Mouse (Mus musculus) thymus, postnatal 10 days (tissue): ENCODE measurements around the gene Rab21.
A peak's percentile ranks its signal among the peaks of the same experiment; 100 is the strongest.
"Not testable (repeated sequence)": the region's sequence is repeated elsewhere in the genome, so short reads cannot be mapped to it uniquely, and the experiment has no call there.

Experiments used
- DNase-seq, 2 experiments: peaks; one replicate each; pipeline ENCODE4 v3.0.0; 2021; ENCODE audit warnings: low spot score in 2 of 2

Gene Rab21

DNA sequence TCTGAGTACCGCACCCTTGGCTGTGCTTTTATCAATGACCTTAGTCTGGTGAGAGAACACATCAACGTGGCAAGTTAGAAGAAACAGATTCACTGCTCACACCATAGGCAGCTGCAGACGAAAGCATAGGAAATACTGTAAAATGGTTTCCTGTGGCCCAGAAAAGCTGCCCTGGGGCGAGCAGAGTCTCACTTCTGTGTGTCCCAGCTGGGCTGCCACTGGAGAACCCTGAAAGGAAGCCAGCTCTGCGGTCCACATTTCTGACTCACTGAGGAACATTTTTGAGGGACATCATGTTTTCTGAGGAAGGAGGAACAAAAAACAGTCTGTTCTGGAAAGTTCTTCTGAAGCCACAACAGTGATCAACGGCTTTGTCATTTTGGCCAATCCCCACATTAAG lies 13.1 kb upstream of the Rab21 start:
- DNase-seq = peak in 1 of 2 experiments; percentile 42

DNA sequence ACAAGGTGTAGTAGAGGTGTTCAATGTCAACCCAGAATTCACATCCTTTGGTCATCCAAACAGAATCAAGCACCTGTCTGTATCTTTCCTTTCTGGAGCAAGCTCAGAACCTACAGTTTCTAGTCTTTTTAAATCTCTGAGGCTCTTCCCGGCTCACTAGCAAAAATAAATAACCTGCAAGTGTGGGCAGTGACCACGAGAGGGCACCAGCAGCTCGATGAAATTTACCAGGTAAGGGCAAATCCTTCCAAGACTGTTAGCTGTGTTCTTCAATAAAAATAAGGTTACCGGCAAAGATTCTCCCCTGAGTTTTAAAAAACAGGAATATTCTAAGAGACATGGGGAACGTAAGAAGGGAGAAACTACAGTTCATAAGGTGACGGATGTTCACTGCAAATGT lies 7.9 kb upstream of the Rab21 start:
- DNase-seq = peak; percentile 41 to 70

DNA sequence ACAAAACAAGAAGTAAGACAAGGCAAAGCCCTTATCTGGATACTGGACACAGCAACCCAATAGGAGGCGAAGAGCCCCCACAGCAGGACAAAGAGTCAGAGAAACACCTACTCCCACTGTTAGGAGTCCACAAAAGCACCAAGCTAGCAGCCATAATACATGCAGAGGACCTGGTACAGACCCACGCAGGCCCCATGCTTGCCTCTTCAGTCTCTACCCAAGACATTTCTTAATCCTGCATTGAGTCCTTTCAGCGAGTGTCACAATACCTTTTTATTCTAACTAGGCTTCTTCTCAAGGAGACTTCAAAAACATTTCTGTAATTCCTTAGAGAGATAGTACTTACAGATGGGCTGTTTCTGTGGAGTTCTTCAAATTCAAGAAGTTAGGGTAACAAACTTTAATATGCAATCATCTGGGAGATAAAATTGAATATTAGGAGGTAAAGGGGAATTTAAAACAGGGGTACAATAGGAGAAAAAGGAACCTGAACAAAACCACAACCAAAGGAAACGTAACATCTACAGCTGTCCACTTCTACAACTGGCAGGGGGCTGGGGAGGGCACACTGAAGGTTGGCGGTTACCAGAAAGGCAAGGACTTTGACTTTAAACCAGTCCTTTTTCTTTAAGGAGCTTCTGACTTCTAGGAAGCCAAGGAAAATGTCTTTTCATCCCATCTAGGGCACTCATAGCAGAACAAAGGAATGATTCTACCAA lies 6.1 kb upstream of the Rab21 start:
- no peak for DNase-seq

DNA sequence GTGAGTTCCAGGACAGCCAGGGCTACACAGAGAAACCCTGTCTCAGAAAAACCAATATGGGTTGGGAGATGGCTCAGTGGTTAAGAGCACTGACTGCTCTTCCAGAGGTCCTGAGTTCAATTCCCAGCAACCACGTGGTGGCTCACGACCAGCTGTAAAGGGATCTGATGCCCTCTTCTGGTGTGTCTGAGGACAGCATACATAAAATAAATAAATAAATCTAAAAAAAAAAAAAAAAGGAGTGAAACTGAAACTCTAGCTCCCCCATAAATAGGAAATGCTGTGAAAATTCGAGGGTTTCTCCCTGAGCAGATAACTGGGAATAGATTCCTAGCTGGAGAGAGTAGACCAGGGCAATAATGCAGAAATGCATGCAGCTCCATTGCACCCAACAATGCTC lies 3.0 kb upstream of the Rab21 start:
- DNase-seq = not testable (repeated sequence)

DNA sequence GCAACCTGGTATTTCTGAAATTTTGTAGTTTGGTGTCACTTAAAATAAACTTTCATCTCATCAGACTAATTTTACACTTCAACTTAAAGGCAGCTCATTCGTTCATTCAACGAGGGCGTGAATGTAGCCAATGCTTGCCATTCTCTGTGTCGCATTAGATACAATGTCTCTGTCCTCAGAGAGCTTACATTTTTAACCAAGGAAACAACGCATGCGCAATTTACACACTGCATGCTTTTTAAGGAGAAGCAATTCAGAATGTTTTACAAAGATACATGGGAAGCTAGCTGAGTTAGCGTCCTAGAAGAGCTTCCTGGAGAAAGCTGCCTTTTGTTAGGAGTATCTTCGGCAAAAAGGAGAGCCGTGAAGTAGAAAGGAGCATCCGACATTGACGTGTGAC lies 919 bp upstream of the Rab21 start:
- no peak for DNase-seq

DNA sequence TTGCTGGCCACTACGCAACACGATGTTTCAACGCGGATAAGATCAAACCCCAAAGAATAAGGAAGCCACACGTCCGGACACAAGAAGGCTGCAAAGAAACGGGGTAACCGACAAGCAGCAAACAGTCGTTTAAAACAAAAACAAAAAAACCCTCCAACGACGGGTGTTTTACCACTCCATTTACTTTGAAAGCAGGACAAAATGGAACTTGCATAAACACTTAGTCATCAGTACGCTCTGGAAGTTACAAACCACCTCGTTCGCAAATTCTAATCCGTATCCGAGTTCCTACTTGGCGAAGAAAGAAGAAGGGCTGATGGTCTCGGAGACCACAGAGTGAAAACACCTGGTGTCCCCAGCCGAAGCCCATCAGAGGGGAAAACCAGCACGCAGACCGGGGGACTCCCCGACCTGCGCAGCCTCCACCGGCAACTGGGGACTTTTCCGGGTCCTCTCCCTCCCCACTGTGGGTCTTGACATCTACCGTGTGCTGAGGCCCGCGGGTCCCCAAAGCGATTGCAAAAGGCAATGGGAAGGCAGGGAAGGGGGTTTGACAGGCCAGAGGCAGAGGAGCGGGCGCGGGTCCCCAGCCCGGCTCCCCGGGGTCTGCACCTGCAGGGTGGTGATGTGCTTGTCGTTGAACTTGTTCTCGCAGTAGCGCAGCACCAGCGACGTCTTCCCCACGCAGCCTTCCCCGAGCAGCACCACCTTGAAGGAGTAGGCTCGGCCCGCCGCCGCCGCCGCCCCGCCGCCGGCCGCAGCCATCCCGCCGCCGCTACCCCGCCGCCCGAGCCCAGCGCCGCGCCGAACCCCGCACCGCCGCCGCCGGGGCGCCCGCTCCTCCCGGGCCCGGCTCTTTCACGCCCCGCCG lies 577 bp downstream of the Rab21 start:
- peak; percentile 46 to 58 for DNase-seq

DNA sequence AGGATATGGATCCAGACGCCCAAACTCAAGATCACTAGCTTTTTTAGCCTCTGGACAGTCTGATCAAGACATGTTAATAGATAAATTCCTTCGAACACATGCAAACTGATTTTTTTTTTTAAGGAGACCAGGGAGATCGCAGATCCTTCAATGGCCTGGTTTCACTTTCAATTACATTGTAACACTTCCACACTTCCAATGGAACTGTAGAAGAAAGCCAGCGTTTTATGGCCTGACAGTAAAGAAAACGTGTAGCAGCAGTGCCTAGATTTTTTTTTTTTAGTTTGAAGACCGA lies 1.2 kb downstream of the Rab21 start:
- no peak for DNase-seq

DNA sequence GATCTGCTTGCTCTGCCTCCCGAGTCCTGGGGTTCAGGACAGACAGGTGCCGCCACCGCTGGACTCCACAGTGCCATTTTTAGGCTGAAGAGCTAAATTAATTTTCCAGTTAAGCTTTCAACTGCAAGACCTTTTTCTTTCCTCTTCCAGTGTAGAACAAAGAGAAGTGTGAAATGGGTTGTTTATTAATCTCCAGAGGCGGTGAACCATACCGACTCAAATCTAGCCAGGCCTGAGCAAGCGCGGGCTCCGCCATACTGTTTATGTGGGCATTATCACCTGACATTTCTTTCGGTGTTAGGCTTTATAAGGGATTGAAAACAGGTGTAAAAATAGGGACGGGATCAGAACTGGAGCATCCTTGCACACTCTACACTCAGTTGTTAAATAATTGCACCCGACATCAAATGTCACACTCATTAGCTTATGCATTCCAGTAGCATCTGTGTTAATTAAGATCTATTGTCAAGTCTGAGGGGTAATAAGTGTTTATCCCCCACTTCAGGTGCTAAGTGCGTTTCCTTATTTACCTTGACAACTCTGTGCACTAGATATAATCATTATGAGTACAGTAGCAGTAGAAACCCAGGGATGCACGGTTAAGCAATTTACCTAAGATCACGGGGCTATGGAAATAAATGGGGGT lies 1.6 kb downstream of the Rab21 start:
- DNase-seq = no peak

DNA sequence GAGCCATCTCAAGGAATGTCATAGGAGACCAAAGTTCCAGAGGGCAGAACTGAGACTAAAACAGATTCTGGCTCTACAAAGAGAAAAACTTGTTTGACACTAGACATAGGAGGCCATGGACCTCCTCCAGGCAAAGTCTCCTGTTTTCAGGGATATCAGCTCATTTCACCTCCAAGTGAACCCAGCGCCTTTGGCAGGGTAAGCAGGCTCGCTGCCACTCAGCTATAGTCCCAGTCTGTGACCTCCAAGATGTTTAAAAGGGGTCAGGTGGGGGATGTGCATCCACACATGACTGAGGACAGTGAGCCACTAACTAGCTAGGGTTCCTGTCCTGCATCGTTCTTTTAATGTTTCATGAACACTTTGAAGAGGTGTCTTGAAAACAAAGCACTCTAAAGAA lies 2.7 kb downstream of the Rab21 start:
- no peak for DNase-seq

DNA sequence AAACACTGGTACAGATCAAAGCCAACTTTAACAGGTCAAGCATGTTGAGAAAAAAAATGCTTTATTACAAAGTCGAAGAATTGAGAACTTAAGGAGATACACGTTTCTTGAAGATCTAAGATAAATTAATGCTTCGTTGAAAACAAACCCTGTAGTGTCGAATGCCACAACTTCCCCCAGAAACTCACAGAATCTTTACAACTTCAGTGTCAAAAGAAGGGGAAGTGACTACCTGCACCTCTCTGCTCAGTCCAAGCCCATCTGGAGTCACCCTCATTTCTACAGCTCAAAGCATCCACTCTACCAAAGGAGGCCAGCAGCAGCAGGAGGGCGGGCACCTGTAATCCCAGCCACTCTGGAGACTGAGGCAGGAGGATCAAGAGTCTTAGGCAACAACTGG lies 3.2 kb downstream of the Rab21 start:
- DNase-seq = no peak

DNA sequence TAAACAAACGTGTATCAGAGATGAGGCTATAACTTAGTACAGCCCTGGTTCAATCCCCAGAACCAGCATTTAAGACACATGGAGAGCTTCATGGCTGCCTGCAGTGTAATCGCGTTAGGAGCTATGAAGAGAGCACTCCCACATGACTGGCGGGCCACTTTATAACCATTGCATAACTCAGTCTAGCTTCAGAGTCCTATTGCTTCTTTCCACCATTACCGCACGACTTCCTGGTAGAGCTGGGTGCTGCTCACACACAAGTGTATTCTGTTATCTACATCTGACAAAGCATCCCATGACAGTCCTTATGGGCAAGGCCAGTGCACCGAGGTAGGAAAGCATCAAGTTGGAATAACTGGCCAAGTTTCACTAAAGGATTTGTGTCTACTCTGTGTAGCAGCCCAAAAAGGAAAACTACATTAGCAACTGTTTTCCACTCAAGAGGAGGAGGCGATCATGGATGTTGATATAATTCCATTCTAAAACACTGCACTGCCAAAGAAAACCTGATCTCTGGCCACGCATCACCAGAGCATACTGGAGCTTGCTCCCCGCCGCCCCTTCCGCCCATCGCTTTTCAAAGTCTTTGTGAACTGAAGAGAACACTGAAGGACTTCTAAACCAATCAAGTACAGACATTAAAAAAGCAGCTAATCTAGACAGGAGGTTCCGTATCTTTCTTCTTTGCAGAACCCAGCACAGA lies 4.0 kb downstream of the Rab21 start:
- DNase-seq = no peak

DNA sequence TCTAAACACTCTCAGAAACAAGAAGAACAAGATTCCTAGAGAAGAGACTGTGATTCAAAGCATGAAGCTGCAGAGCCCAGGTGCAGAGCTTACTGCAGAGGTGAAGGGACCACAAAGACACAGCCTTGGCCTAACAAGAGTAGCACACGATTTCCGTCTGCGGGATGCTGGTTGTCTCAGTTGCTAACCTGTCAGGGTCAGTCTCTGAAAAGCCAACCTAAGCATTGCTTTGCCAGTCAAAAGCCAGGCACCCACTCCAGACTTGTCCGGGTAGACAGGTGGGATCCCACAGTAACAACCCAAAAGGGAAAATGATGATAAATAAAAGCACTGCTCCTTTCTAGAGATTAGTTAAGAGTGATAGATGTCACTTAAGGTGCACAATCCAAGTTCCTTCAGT lies 6.2 kb downstream of the Rab21 start:
- no peak for DNase-seq

DNA sequence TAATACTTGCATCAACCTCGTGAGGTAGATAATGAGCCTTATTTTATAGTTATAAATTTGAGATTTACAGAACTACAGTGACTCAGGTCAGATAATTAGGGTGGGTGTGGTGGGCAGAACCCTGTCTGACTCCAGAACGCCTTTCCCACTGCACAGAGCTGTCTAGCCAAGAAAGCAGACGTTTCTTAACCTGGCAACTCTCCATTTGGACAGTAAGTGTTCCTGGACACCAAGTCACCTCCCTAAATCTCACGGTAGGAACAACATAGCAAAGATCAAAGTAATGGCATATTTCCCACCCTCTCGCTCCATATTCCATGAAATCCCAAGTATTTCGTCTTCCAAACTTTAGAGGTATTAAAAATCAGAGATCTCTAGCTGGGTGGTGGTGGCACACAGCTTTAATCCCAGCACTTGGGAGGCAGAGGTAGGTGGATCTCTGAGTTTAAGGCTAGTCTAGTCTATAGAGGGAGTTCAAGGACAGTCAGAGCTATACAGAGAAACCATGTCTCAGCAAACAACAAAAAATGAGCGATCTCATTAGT lies 8.0 kb downstream of the Rab21 start:
- no peak for DNase-seq

DNA sequence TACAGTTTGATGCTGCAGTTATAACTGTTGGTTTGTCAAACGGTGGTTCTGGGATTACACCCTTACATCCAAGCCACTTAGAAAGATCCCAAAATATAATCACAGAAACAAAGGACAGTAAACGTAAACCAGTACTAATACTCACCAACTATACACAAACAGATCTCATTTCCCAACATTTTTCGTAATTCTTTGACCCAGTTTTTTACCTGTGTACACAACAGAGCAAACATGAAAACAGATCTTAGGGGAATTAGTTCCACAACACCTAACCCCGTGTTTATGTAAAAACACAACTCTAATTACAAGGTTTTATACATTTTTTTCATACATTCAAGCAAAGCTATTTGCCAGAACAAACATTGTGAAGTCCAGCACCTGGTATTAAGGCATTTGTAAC lies 16.7 kb downstream of the Rab21 start:
- DNase-seq = no peak

DNA sequence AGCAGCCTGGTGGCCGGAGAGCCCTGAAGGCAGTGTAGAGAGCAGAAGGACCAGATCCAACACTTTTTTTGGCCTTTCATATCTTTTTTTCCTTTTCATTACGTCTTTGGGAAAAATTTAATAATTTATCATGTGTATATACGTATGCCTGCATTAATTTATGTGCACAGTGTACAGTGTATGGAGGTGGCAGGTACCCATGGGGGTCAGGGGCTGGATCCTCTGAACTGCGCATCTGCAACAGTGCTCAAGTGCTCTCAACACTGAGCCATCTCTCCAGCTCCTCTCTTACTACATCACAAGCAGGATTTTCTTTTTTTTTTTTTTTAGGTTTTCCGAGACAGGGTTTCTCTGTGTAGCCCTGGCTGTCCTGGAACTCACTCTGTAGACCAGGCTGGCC lies 17.8 kb downstream of the Rab21 start:
- DNase-seq = no peak

DNA sequence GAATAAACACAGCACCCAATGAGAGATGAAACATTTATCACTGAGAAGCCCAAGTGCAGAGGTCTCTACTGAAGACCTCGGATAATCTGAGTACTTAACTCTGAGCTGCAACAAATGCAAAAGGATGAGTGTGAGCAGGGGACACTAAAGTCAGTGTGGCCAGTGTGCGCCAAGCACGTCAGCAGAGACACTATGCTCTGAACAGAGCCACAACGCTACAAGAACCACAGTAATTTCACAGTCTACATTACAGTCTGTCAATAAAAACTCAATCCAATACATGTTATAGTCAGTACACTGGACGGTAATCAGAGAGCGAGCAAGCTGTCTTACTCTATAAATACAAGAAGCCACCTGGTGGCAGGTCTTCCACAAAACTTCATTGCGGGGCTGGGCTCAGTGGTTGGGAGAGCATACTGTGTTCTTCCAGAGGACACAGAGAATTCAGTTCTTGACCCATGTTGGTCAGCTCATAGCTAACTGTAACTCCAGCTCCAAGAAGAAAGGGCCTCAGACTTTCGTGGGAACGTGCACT lies 18.9 kb downstream of the Rab21 start:
- DNase-seq = no peak

DNA sequence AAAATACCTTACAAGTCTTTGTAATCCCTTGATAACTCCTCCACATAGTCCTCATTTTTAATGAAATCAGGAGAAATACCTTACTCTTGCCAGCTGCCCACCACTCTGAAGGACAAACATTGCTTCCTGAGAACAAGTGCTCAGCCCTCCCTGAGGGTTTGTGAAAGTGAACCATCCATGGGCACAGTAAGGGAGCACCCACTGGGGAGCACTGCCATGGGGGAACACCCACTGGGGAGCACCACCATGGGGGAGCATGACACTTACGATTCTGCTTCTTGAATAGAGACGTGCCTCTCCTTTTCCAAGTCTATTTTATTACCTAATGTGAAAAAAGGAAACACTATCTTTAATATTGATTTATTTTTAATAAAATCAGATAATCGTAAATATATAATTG lies 20.2 kb downstream of the Rab21 start:
- no peak for DNase-seq

DNA sequence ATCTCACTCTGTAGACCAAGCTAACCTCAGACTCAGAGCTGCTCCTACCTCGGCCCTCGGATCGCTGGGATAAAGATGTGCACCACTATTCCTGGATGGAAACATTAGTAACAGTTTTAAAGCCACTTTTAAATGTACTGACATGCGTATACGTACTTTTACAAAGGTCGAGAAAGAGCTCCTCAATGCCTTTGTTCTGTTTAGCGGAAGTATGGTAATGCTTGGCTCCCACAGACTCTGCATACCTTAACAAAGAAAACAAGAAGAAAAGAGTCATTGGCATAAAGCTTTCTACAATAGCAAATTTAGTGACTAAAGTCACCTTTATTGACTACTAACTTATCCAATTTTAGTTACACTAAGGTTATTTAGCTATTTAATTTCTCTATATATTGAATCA lies 20.7 kb downstream of the Rab21 start:
- DNase-seq = no peak

DNA sequence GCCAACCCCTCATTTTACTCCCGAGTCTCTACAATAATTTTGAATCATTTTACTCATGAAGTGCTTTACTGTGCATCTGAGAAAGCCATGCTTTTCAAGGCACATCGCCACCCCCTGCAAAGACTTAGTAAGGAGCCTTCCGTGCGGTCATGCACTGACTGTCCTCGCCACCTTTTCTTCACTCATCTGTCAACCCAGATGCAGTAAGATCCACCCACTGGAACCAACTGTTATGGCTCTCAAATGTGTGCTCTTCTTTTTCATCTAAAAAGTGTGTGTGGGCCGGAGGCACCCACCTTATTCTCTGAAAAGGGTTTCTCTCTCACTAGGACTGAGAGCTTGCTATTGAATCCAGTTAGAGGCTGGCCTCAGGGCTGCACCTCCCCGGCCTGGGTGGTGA lies 21.4 kb downstream of the Rab21 start:
- no peak for DNase-seq

DNA sequence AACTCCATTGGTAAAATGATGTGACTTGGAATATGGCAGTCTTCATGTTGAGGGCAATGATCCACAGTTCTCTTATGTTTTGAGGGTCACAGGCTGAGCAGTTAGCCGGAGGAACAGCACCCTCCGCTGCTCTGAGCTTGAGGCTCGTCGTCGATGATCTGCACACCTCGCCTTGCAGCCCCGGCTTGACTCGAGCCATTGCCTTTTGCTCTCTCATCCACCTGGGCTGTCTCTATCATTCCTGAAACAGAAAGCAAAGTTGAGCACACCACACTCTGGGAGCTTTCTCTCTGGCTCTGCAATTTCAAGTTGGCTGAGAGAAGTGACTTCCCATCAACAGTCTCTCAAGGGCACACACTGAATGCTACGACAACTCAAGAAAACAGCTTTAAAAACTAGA lies 24.7 kb downstream of the Rab21 start:
- DNase-seq = no peak

DNA sequence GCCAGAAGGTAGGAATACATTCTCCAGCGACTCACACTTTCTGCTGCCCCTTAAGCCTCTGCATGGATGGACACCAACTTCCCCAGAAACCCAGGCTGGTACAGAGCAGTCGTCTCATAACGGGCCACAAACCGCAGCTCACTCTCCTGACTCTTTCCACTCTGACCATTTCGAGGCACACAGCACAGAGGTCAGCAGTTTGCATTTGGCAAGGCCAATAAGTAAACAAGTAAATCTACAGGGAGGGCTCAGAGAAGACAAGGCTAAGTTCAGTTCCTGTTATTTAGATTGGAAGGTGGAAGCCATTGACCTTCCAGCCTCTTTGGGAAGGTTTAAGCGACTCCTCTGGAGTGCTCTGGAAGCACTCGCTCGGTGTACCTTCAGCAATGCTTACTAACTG lies 26.5 kb downstream of the Rab21 start:
- DNase-seq = no peak

DNA sequence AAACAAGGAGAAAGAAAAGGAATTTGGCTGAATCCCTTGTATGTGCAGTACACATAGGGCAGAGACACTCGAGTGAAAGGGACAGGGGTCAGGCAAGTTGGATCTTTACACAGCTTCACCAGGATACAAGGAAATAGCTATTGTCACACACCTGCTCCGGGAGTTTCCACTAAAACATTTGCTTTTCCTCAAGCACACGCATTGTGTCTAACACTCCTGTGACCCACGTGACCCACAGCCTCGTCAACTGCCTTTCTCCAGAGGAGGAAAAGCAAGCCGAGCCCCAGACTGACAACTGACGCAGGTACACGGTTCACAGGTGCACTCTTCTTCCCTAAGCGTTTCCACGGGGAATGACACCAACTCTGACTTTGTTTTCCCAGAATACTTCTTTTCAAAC lies 31.2 kb downstream of the Rab21 start:
- no peak for DNase-seq
